Mouse (Mus musculus) ES-Bruce4 (cell line): Measurements from ENCODE around the gene Tpp1. TPM values are rescaled to one million over a fixed set of nuclear protein-coding genes. Genes with fewer than 3 reads are reported as not detected.

Source experiments
- H3K27ac ChIP-seq: 2 replicates; pipeline ENCODE4 v1.5.1; 2012; ENCODE audit warnings: low read length, inconsistent platforms; ENCODE audit not compliant: insufficient read depth
- H3K27me3 ChIP-seq: 2 replicates; pipeline ENCODE4 v1.6.1; 2012; ENCODE audit warnings: mild to moderate bottlenecking, low read length, inconsistent platforms; ENCODE audit not compliant: control insufficient read depth, poor library complexity, insufficient read depth, severe bottlenecking
- H3K36me3 ChIP-seq: 2 replicates; pipeline ENCODE4 v1.6.1; 2012; ENCODE audit warnings: inconsistent platforms, mild to moderate bottlenecking, low read length, moderate library complexity; ENCODE audit not compliant: control insufficient read depth, poor library complexity, insufficient read depth, severe bottlenecking
- H3K4me1 ChIP-seq: one replicate; pipeline ENCODE4 v1.8.1; 2011; ENCODE audit warnings: low read length; ENCODE audit not compliant: control insufficient read depth, insufficient read depth
- H3K4me3 ChIP-seq: 2 replicates; pipeline ENCODE4 v1.5.1; 2011; ENCODE audit warnings: low read depth, mild to moderate bottlenecking, low read length
- H3K9ac ChIP-seq: 2 replicates; pipeline ENCODE4 v1.6.1; 2012; ENCODE audit warnings: low read depth, mild to moderate bottlenecking, inconsistent platforms; ENCODE audit not compliant: poor library complexity, severe bottlenecking
- H3K9me3 ChIP-seq: replicated peaks from 2 replicates; pipeline ENCODE4 v1.6.1; 2012; ENCODE audit warnings: mild to moderate bottlenecking, low read length, inconsistent platforms; ENCODE audit not compliant: control insufficient read depth, poor library complexity, insufficient read depth, severe bottlenecking
- CTCF ChIP-seq: IDR thresholded peaks from one replicate; pipeline ENCODE4 v1.8.1; 2011; ENCODE audit warnings: low read depth, low read length
- EP300 ChIP-seq: IDR thresholded peaks from 2 replicates; pipeline ENCODE4 v1.6.1; 2011; ENCODE audit warnings: low read depth, low read length; ENCODE audit not compliant: insufficient read depth
- POLR2A ChIP-seq: IDR thresholded peaks from one replicate; pipeline ENCODE4 v1.8.1; 2011; ENCODE audit warnings: low read length; ENCODE audit not compliant: insufficient read depth
- polyA plus RNA-seq: library from polyadenylated mRNA; stranded (reverse); fragments of >200 nt; gene quantifications from 2 replicates; pipeline ENCODE4 v1.2.4, GENCODE M21; 2011; ENCODE audit warnings: low read depth; ENCODE audit not compliant: missing spikeins, insufficient read depth, insufficient read length

Gene Tpp1
- polyA plus RNA-seq, 1 experiment = 68.2 TPM

- no peak overlapping the region for H3K4me3 ChIP-seq
- no peaks in the 10 kb centered on the region for H3K9me3 ChIP-seq
- H3K4me1 ChIP-seq = no peaks in the 10 kb centered on the region
- no peaks in the 10 kb centered on the region for H3K27me3 ChIP-seq
- no peak overlapping the region for H3K27ac ChIP-seq
- H3K36me3 ChIP-seq = peaks cover 12% of the 10 kb centered on the region
- H3K9ac ChIP-seq = no peak overlapping the region
- no peak for TF ChIP-seq EP300
- TF ChIP-seq POLR2A = no peak
- TF ChIP-seq CTCF = no peak
Measured at GRCm38 (mm10) chr7:105726980-105727325, 25.1 kb downstream of the Tpp1 start.

GRCm38 (mm10) chr7:105726144-105726979, 25.7 kb downstream of the Tpp1 start:
- Histone ChIP-seq H3K9ac (no peak overlapping the region), H3K4me3 (no peak overlapping the region)
- TF ChIP-seq POLR2A (no peak), EP300 (no peak), CTCF (no peak)

GRCm38 (mm10) chr7:105721916-105722315, 30.1 kb downstream of the Tpp1 start:
- no peak overlapping the region for H3K9ac ChIP-seq

More at GRCm38 (mm10) chr7:105726144-105726979, 25.7 kb downstream of the Tpp1 start:
- H3K4me1 ChIP-seq = no peaks in the 10 kb centered on the region
- H3K9me3 ChIP-seq = no peaks in the 10 kb centered on the region
- no peaks in the 10 kb centered on the region for H3K27me3 ChIP-seq
- H3K27ac ChIP-seq = no peak overlapping the region
- H3K36me3 ChIP-seq = peaks cover 8% of the 10 kb centered on the region

GRCm38 (mm10) chr7:105715366-105715765, 36.7 kb downstream of the Tpp1 start:
- Histone ChIP-seq H3K9ac (no peak overlapping the region), H3K27ac (no peak overlapping the region), H3K27me3 (no peaks in the 10 kb centered on the region), H3K9me3 (no peaks in the 10 kb centered on the region), H3K4me3 (no peak overlapping the region), H3K36me3 (no peaks in the 10 kb centered on the region), H3K4me1 (no peaks in the 10 kb centered on the region)
- TF ChIP-seq CTCF (peak; percentile 30), EP300 (no peak)

More at GRCm38 (mm10) chr7:105721916-105722315, 30.1 kb downstream of the Tpp1 start:
- H3K27me3 ChIP-seq = no peaks in the 10 kb centered on the region
- no peaks in the 10 kb centered on the region for H3K4me1 ChIP-seq
- no peak overlapping the region for H3K4me3 ChIP-seq
- H3K27ac ChIP-seq = no peak overlapping the region
- H3K9me3 ChIP-seq = no peaks in the 10 kb centered on the region
- TF ChIP-seq POLR2A (no peak), CTCF (no peak), EP300 (no peak)
- H3K36me3 ChIP-seq = no peaks in the 10 kb centered on the region

GRCm38 (mm10) chr7:105708733-105709132, 43.3 kb downstream of the Tpp1 start:
- no peaks in the 10 kb centered on the region for H3K9me3 ChIP-seq
- no peaks in the 10 kb centered on the region for H3K36me3 ChIP-seq
- TF ChIP-seq EP300 (no peak), CTCF (no peak), POLR2A (no peak)
- no peak overlapping the region for H3K9ac ChIP-seq
- H3K4me3 ChIP-seq = no peak overlapping the region
- no peaks in the 10 kb centered on the region for H3K4me1 ChIP-seq
- no peak overlapping the region for H3K27ac ChIP-seq
- no peaks in the 10 kb centered on the region for H3K27me3 ChIP-seq

GRCm38 (mm10) chr7:105703816-105704215, 48.2 kb downstream of the Tpp1 start:
- Histone ChIP-seq H3K9ac (no peak overlapping the region), H3K36me3 (no peaks in the 10 kb centered on the region), H3K27me3 (no peaks in the 10 kb centered on the region), H3K4me3 (no peak overlapping the region), H3K9me3 (no peaks in the 10 kb centered on the region), H3K27ac (no peak overlapping the region), H3K4me1 (no peaks in the 10 kb centered on the region)
- TF ChIP-seq CTCF (no peak), POLR2A (no peak), EP300 (no peak)
